Mouse (Mus musculus) kidney, postnatal 10 days (tissue): ENCODE measurements around the gene Timd2.
A peak's percentile ranks its signal among the peaks of the same experiment; 100 is the strongest.
"Not testable (repeated sequence)": the region's sequence is repeated elsewhere in the genome, so short reads cannot be mapped to it uniquely, and the experiment has no call there.

Experiments used
- DNase-seq: peaks from one replicate; pipeline ENCODE4 v3.0.0; 2021; ENCODE audit warnings: mixed read lengths

Gene Timd2

GRCm38 (mm10) chr11:46663215-46663614, 43.6 kb downstream of the Timd2 start:
- no peak for DNase-seq

GRCm38 (mm10) chr11:46652476-46652875, 54.4 kb downstream of the Timd2 start:
- DNase-seq: no peak

DNA sequence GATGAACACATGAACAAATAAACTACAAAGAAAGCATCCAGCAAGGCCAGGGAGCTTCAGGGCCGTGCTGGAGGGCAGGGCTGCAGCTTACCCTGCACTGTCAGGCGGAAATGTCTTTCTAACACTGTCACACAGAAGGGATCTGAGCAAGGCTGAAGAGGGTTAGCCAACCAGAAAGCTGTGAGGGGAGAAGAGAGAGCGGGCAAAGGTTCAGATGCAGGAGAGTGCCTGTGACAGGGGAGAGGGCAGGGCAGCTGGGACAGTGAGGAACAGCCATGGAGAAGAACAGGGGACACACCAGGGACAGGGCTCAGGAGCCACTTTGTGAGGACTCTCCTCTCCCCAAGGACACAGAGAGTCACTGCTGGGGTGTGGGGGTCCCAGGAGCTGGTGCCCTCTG, 57.2 kb downstream of the Timd2 start:
- DNase-seq: not testable (repeated sequence)

DNA sequence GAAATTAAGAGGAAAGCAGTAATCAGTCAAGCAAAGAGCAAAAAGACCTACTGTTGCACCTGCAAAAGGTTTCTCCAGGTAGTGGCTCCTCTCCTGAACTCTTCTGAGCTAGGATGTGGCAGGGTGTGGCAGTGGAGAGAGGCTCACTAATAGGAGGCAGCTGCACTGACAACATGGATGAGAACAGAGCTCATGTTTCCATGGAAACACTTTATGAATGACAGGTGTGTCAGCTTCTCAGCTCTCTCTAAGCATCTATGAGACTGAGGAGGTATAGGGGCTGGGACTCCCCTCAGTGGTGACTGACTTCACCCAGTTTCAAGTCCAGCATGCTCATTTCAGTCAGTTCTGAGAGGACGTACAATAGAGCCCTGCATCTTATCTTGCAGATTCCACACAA, 62.0 kb downstream of the Timd2 start:
- no peak for DNase-seq

DNA sequence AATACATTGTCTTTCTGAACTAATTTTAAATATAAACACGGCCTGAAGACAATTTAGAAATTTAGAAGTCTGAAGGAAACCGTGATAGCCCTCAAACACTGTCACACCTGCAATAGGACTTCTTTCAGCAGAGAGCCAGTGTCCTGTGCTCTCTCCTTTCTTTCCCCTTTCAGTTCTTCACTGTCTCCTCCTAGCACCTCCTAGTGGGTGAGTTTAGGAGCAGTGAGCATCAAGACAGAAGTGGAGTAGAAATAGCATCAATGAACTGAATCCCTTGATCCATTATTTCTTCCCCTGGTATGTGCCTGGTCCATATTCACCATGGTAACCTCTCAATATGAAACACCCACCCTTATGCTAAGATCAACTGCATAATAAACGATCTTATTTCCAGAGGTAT, 70.3 kb downstream of the Timd2 start:
- no peak for DNase-seq

- not testable (repeated sequence) for DNase-seq
These were observed 71.3 kb downstream of the Timd2 start for GRCm38 (mm10) chr11:46635516-46635915.

GRCm38 (mm10) chr11:46631635-46632034, 75.2 kb downstream of the Timd2 start:
- DNase-seq: peak; percentile 53

- no peak for DNase-seq
These were observed 77.6 kb downstream of the Timd2 start, which contains the start of gene Dppa1 for GRCm38 (mm10) chr11:46629211-46629795. Gene Dppa1, minus strand, starts transcription at chr11:46629261.

DNA sequence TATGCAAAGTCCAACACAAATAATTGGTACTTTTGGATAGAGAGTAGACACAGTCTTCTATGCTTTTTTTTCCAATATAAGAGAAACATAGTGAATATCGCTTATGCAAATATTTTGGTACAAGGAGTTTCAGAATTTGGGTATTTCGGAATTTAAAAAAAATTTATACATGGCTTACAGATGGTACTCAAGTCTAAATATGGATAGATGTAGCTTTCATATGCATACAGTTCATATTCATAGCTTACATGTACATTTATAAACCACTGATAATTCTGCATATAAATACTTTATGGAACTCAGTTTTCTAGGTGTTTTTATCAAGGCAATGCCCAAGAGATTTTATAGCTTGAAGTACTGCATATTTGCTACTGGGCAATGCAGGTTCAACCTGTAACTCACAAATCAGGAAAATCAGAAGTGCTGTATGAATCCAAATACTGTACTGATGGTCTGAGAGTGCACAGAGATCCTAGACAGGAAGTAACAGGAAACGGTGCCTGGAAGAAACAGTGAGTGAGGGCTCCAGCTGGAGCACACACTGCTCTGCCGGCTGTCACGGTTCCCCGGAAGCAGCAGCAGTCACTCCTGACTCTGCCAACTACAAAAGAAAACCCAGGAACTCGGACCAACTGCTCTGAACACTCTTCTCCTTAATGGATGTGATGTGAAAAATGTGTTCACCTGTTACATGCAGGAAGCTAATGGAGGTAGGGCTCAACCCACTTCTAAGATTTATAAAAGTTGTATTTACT, 86.3 kb downstream of the Timd2 start:
- DNase-seq: no peak

- DNase-seq: no peak
These were observed 86.9 kb downstream of the Timd2 start for GRCm38 (mm10) chr11:46619929-46620328.
